Mouse (Mus musculus) C2C12 (cell line): ENCODE results near the gene Ccdc120. TPM values are rescaled to one million over a fixed set of nuclear protein-coding genes. Genes with fewer than 3 reads are reported as not detected.

Experiments
- H3K27me3 ChIP-seq: one replicate; pipeline ENCODE4 v1.6.1; 2011; ENCODE audit not compliant: control insufficient read depth, insufficient read depth, insufficient read length
- H3K36me3 ChIP-seq: one replicate; pipeline ENCODE4 v1.6.1; 2011; ENCODE audit not compliant: control insufficient read depth, insufficient read depth
- H3K4me3 ChIP-seq: one replicate; pipeline ENCODE4 v1.5.1; 2011; ENCODE audit warnings: mild to moderate bottlenecking, control low read depth; ENCODE audit not compliant: poor library complexity, insufficient read depth, severe bottlenecking
- H3K79me2 ChIP-seq: one replicate; pipeline ENCODE4 v1.6.1; 2011; ENCODE audit not compliant: control insufficient read depth, insufficient read depth
- H3K79me3 ChIP-seq: one replicate; pipeline ENCODE4 v1.6.1; 2011; ENCODE audit warnings: low read depth, control low read depth
- H3ac ChIP-seq: one replicate; pipeline ENCODE3; 2011; ENCODE audit warnings: low read depth; ENCODE audit not compliant: control insufficient read depth, insufficient read length
- CEBPB ChIP-seq: IDR thresholded peaks from one replicate; pipeline ENCODE4 v1.6.1; 2011; ENCODE audit warnings: low read depth, mild to moderate bottlenecking, control low read depth, moderate library complexity
- CTCF ChIP-seq: IDR thresholded peaks from one replicate; pipeline ENCODE4 v1.5.1; 2011; ENCODE audit not compliant: control insufficient read depth, insufficient read depth, insufficient read length
- FOSL1 ChIP-seq: IDR thresholded peaks from one replicate; pipeline ENCODE4 v1.8.0; 2011; ENCODE audit warnings: mild to moderate bottlenecking, low read length; ENCODE audit not compliant: poor library complexity, insufficient read depth, severe bottlenecking
- MAX ChIP-seq: IDR thresholded peaks from one replicate; pipeline ENCODE4 v1.6.1; 2011; ENCODE audit warnings: mild to moderate bottlenecking, control low read depth
- MYOD1 ChIP-seq: IDR thresholded peaks from one replicate; pipeline ENCODE4 v1.6.1; 2011; ENCODE audit warnings: low read depth; ENCODE audit not compliant: control insufficient read depth, insufficient read length
- MYOG ChIP-seq: IDR thresholded peaks from one replicate; pipeline ENCODE4 v1.6.1; 2011; ENCODE audit not compliant: control insufficient read depth, insufficient read length; ENCODE audit errors: extremely low read depth
- USF1 ChIP-seq: IDR thresholded peaks from one replicate; pipeline ENCODE4 v1.6.1; 2011; ENCODE audit warnings: low read depth, mild to moderate bottlenecking, control low read depth, moderate library complexity
- polyA plus RNA-seq: library from polyadenylated mRNA; unstranded; fragments of >200 nt; fragmentation: generic; extraction: Trizol; gene quantifications from one replicate; pipeline ENCODE4 v1.2.1, GENCODE M21; 2012; ENCODE audit warnings: missing spikeins

The Ccdc120 gene
- polyA plus RNA-seq, 1 experiment: 9.4 TPM

GRCm38 (mm10) chrX:7728922-7729265 lies 21.8 kb downstream of the Ccdc120 start:
- peak overlapping the region; percentile 45 for H3K4me3 ChIP-seq
- H3K79me3 ChIP-seq: no peaks in the 10 kb centered on the region
- H3K27me3 ChIP-seq: no peaks in the 10 kb centered on the region
- TF ChIP-seq MYOG: no peak
- H3K36me3 ChIP-seq: no peaks in the 10 kb centered on the region
- H3ac ChIP-seq: peak overlapping the region; percentile 76
- H3K79me2 ChIP-seq: no peaks in the 10 kb centered on the region

- Histone ChIP-seq H3K79me2 (no peaks in the 10 kb centered on the region), H3K79me3 (no peaks in the 10 kb centered on the region), H3K4me3 (peak within 1 kb of the TSS; percentile 45), H3ac (peak within 1 kb of the TSS; percentile 76), H3K27me3 (no peaks in the 10 kb centered on the region), H3K36me3 (no peaks in the 10 kb centered on the region)
- TF ChIP-seq FOSL1 (no peak), MAX (peak; percentile 80)
These were observed 22.3 kb downstream of the Ccdc120 start, which contains the start of gene Praf2 for GRCm38 (mm10) chrX:7728215-7728921. Gene Praf2 (plus strand): TSS chrX:7728439.

- Histone ChIP-seq H3K79me2 (peaks cover 8% of the 10 kb centered on the region), H3ac (no peak overlapping the region), H3K4me3 (no peak overlapping the region), H3K36me3 (no peaks in the 10 kb centered on the region), H3K27me3 (no peaks in the 10 kb centered on the region), H3K79me3 (no peaks in the 10 kb centered on the region)
- TF ChIP-seq CEBPB: peak; percentile 49
- TF ChIP-seq MAX: no peak
These were observed 23.5 kb downstream of the Ccdc120 start for GRCm38 (mm10) chrX:7727176-7727575.

- TF ChIP-seq FOSL1: no peak
- TF ChIP-seq CEBPB: no peak
- TF ChIP-seq CTCF: no peak
- Histone ChIP-seq H3K79me3 (no peaks in the 10 kb centered on the region), H3K27me3 (no peaks in the 10 kb centered on the region), H3K79me2 (peaks cover 8% of the 10 kb centered on the region), H3ac (no peak overlapping the region), H3K4me3 (no peak overlapping the region), H3K36me3 (no peaks in the 10 kb centered on the region)
These were observed 24.9 kb downstream of the Ccdc120 start for GRCm38 (mm10) chrX:7725841-7726240.

- Histone ChIP-seq H3ac (no peak overlapping the region), H3K79me2 (peaks cover 8% of the 10 kb centered on the region), H3K4me3 (no peak overlapping the region), H3K36me3 (no peaks in the 10 kb centered on the region), H3K79me3 (no peaks in the 10 kb centered on the region), H3K27me3 (no peaks in the 10 kb centered on the region)
- no peak for TF ChIP-seq MYOD1
- TF ChIP-seq MYOG: no peak
- no peak for TF ChIP-seq USF1
- TF ChIP-seq FOSL1: no peak
- TF ChIP-seq CTCF: no peak
- no peak for TF ChIP-seq CEBPB
- no peak for TF ChIP-seq MAX
These were observed 26.6 kb downstream of the Ccdc120 start for GRCm38 (mm10) chrX:7724135-7724534.

- TF ChIP-seq MYOG (no peak), MAX (no peak), FOSL1 (no peak), CEBPB (no peak)
- Histone ChIP-seq H3K27me3 (no peaks in the 10 kb centered on the region), H3K79me2 (peaks cover 8% of the 10 kb centered on the region), H3K79me3 (no peaks in the 10 kb centered on the region), H3K4me3 (peak overlapping the region; percentile 41), H3K36me3 (no peaks in the 10 kb centered on the region), H3ac (no peak overlapping the region)
These were observed 28.0 kb downstream of the Ccdc120 start for GRCm38 (mm10) chrX:7722691-7723090.

GRCm38 (mm10) chrX:7722282-7722611 lies 28.5 kb downstream of the Ccdc120 start:
- no peaks in the 10 kb centered on the region for H3K79me3 ChIP-seq
- H3K4me3 ChIP-seq: peak overlapping the region; percentile 41
- TF ChIP-seq CEBPB (no peak), USF1 (no peak), MYOG (no peak), FOSL1 (no peak), MYOD1 (no peak), MAX (no peak), CTCF (no peak)
- peak overlapping the region; percentile 80 for H3ac ChIP-seq
- peaks cover 8% of the 10 kb centered on the region for H3K79me2 ChIP-seq
- H3K27me3 ChIP-seq: no peaks in the 10 kb centered on the region
- H3K36me3 ChIP-seq: no peaks in the 10 kb centered on the region
